Mouse (Mus musculus) olfactory bulb, adult 2 months (tissue): ENCODE measurements around the gene Tram2.

Experiments
- CTCF ChIP-seq: fragments of 200-500 bp; IDR thresholded peaks from 2 replicates; pipeline ENCODE4 v1.5.1; 2012; ENCODE audit warnings: low read depth, mild to moderate bottlenecking, low read length, moderate library complexity; ENCODE audit not compliant: insufficient read depth
- POLR2A ChIP-seq: fragments of 200-500 bp; IDR thresholded peaks from 2 replicates; pipeline ENCODE4 v1.6.1; 2012; ENCODE audit warnings: mild to moderate bottlenecking, low read depth, low read length, moderate library complexity; ENCODE audit not compliant: insufficient read depth

DNA sequence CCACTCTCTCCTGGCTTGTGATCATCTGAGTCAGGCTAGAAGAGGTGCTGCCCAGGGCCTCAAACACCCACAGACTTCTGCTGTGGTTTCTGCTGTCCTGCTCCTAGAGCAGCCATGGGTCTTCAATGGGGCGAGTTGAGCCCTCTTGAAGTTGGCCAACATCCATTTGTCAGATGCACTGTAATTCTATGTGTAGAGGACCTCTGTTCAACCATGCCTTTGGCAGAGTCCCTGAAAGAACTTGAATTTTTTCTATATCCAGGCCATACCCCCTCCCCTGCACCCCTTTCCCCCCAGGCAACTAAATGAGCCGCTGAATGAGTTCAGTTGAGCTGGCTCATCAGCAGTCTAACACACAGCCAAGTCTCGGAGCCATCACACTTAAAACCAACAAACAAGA, 39.5 kb downstream of the Tram2 start:
- TF ChIP-seq POLR2A (no peak), CTCF (no peak)
